Mouse (Mus musculus) lung, postnatal 10 days (tissue): ENCODE results near the gene Irgm1.
"Not testable (repeated sequence)": the region's sequence is repeated elsewhere in the genome, so short reads cannot be mapped to it uniquely, and the experiment has no call there.

ENCODE experiments used
- DNase-seq: peaks from one replicate; pipeline ENCODE4 v3.0.0; 2021

The Irgm1 gene

GRCm38 (mm10) chr11:48871201-48871772 lies at the start of gene Irgm1:
Gene Irgm1 (minus strand): TSS chr11:48871683.
- DNase-seq: peak; percentile 83

- no peak for DNase-seq
These were observed 46.9 kb upstream of the Irgm1 start for GRCm38 (mm10) chr11:48918380-48918779.

GRCm38 (mm10) chr11:48913611-48914010 lies 42.1 kb upstream of the Irgm1 start:
- no peak for DNase-seq

- no peak for DNase-seq
These were observed 37.0 kb upstream of the Irgm1 start for GRCm38 (mm10) chr11:48908459-48908858.

GRCm38 (mm10) chr11:48902021-48902420 lies 30.5 kb upstream of the Irgm1 start, which contains the start of gene Gm5431:
Gene Gm5431 (minus strand): TSS chr11:48902214.
- peak; percentile 6 for DNase-seq

GRCm38 (mm10) chr11:48901567-48901930 lies 30.1 kb upstream of the Irgm1 start:
- not testable (repeated sequence) for DNase-seq

GRCm38 (mm10) chr11:48900654-48901566 lies 29.4 kb upstream of the Irgm1 start:
- not testable (repeated sequence) for DNase-seq

GRCm38 (mm10) chr11:48898812-48899431 lies 27.4 kb upstream of the Irgm1 start:
- DNase-seq: no peak

GRCm38 (mm10) chr11:48876680-48877079 lies 5.2 kb upstream of the Irgm1 start:
- no peak for DNase-seq

GRCm38 (mm10) chr11:48875343-48875837 lies 3.9 kb upstream of the Irgm1 start:
- DNase-seq: not testable (repeated sequence)

GRCm38 (mm10) chr11:48874465-48874864 lies 3.0 kb upstream of the Irgm1 start:
- peak; percentile 71 for DNase-seq

GRCm38 (mm10) chr11:48873591-48874290 lies 2.3 kb upstream of the Irgm1 start:
- no peak for DNase-seq

- no peak for DNase-seq
These were observed 1.3 kb upstream of the Irgm1 start for GRCm38 (mm10) chr11:48872695-48873300.

GRCm38 (mm10) chr11:48871817-48872541 lies 496 bp upstream of the Irgm1 start:
- DNase-seq: peak; percentile 52

- no peak for DNase-seq
These were observed 702 bp downstream of the Irgm1 start for GRCm38 (mm10) chr11:48870781-48871180.

- DNase-seq: no peak
These were observed 1.9 kb downstream of the Irgm1 start for GRCm38 (mm10) chr11:48869380-48870110.

- no peak for DNase-seq
These were observed 5.0 kb downstream of the Irgm1 start for GRCm38 (mm10) chr11:48866481-48866880.

GRCm38 (mm10) chr11:48863808-48864207 lies 7.7 kb downstream of the Irgm1 start:
- DNase-seq: no peak

- DNase-seq: no peak
These were observed 8.6 kb downstream of the Irgm1 start for GRCm38 (mm10) chr11:48862784-48863319.

GRCm38 (mm10) chr11:48859014-48859413 lies 12.5 kb downstream of the Irgm1 start:
- DNase-seq: peak; percentile 77
